Comparison of ENCODE assay signal across 8 mouse cellular contexts in the genomic region with DNA sequence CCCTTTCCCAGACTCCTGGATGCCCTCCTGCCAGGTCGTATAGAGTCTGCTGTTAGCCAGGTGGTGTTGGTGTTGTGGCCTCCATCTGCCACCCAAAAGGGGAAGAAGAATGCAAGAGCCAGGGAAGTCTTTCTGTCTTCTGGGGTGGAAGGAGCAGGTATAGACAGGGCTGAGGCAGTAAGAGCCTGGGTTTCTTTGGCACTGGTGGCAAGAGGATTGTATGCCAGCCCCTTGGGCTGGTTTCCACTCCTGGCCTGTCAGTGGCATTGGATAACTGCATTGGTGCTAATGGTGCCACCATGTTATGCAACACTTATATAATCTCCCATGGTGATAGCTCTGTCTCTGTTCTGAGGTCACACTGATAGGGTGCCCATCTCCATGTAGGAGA. TPM values are rescaled to one million over a fixed set of nuclear protein-coding genes. Genes with fewer than 3 reads are reported as not detected.
DNase-seq lines count a peak whose midpoint lies in the region; ATAC-seq and TF ChIP-seq lines count a peak whose summit lies in the region.

No protein-coding gene starts in this region.

- DNase-seq in gastrocnemius, adult 2 months, result peak; percentile 59
- no peak for DNase-seq in gastrocnemius, postnatal 10 days
- no peak for DNase-seq in G1E (ENCODE audit: low spot score)
- no peak for DNase-seq in embryonic facial prominence, embryonic 10.5 days (ENCODE audit: low spot score)
- no peak for DNase-seq in liver, embryonic 13.5 days
- DNase-seq in B cell, adult 2 months, result no peak

- WGBS in embryonic facial prominence, embryonic 10.5 days, result 19% methylated on average over 1 of the region's 1 CpGs
- WGBS in hindbrain, embryonic 13.5 days, result 27% methylated on average over 1 of the region's 1 CpGs
- 27% methylated on average over 1 of the region's 1 CpGs for WGBS in liver, embryonic 13.5 days (ENCODE audit: insufficient replicate concordance)
- WGBS in stomach, embryonic 16.5 days, result 13% methylated on average over 1 of the region's 1 CpGs

- peak overlapping the region; percentile 89 for H3K4me2 ChIP-seq in hindbrain, embryonic 13.5 days
- peak overlapping the region; percentile 97 for H3K4me2 ChIP-seq in liver, embryonic 13.5 days
- H3K4me2 ChIP-seq in stomach, embryonic 16.5 days (ENCODE audit: low read depth, low read length), result peak overlapping the region; percentile 95

- H3K27me3 ChIP-seq in G1E (ENCODE audit: insufficient read depth, low read length), result peaks cover 6% of the 10 kb centered on the region; the same call in 1 of the 2 replicates
- H3K27me3 ChIP-seq in embryonic facial prominence, embryonic 10.5 days (replicated peaks; ENCODE audit: low read depth, poor library complexity, severe bottlenecking), result peaks cover 25% of the 10 kb centered on the region
- H3K27me3 ChIP-seq in hindbrain, embryonic 13.5 days, result 0 out of 2 replicates have a peak, but pooled peaks cover 6% of the 10 kb centered on the region
- H3K27me3 ChIP-seq in liver, embryonic 13.5 days, result peaks cover 14% of the 10 kb centered on the region; the same call in 1 of the 2 replicates
- no peaks in the 10 kb centered on the region for H3K27me3 ChIP-seq in stomach, embryonic 16.5 days (ENCODE audit: control insufficient read depth, insufficient read depth, low read length)

- no peak for ATAC-seq in G1E (ENCODE audit: extremely low read depth, insufficient number of reproducible peaks, low FRiP score, poor library complexity, severe bottlenecking)
- ATAC-seq in hindbrain, embryonic 13.5 days (ENCODE audit: low FRiP score), result no peak
- no peak for ATAC-seq in liver, embryonic 13.5 days (ENCODE audit: low read depth)
- ATAC-seq in stomach, embryonic 16.5 days (ENCODE audit: insufficient read depth, low FRiP score), result no peak

- TF ChIP-seq CTCF in gastrocnemius, adult 2 months (IDR thresholded peaks at IDR 0.05), result no peak
- TF ChIP-seq CTCF in G1E (IDR thresholded peaks at IDR 0.05; ENCODE audit: low read depth, low read length), result no peak

- peak overlapping the region; percentile 97 for H3K27ac ChIP-seq in gastrocnemius, adult 2 months
- H3K27ac ChIP-seq in embryonic facial prominence, embryonic 10.5 days (replicated peaks), result no peak overlapping the region
- H3K27ac ChIP-seq in hindbrain, embryonic 13.5 days, result 0 out of 2 replicates have a peak overlapping the region, but pooled peaks have one; percentile 6
- H3K27ac ChIP-seq in liver, embryonic 13.5 days, result no peak overlapping the region
- H3K27ac ChIP-seq in stomach, embryonic 16.5 days (ENCODE audit: low read length), result no peak overlapping the region

- intact Hi-C loops in gastrocnemius, adult 2 months (cut with DNase I), result loop anchor here (5.0 kb wide), 1 partner anchor 155 kb away; a partner anchor contains a TSS

- H3K36me3 ChIP-seq in G1E (replicated peaks), result no peaks in the 10 kb centered on the region
- no peaks in the 10 kb centered on the region for H3K36me3 ChIP-seq in embryonic facial prominence, embryonic 10.5 days (replicated peaks)
- H3K36me3 ChIP-seq in hindbrain, embryonic 13.5 days, result no peaks in the 10 kb centered on the region
- H3K36me3 ChIP-seq in liver, embryonic 13.5 days, result no peaks in the 10 kb centered on the region
- no peaks in the 10 kb centered on the region for H3K36me3 ChIP-seq in stomach, embryonic 16.5 days (ENCODE audit: control insufficient read depth, insufficient read depth, low read length)

- no peaks in the 10 kb centered on the region for H3K9me3 ChIP-seq in G1E (replicated peaks)
- H3K9me3 ChIP-seq in embryonic facial prominence, embryonic 10.5 days, result no peaks in the 10 kb centered on the region
- no peaks in the 10 kb centered on the region for H3K9me3 ChIP-seq in hindbrain, embryonic 13.5 days
- no peaks in the 10 kb centered on the region for H3K9me3 ChIP-seq in liver, embryonic 13.5 days (replicated peaks)
- no peaks in the 10 kb centered on the region for H3K9me3 ChIP-seq in stomach, embryonic 16.5 days (replicated peaks; ENCODE audit: control insufficient read depth, low read length)

- H3K4me3 ChIP-seq in gastrocnemius, adult 2 months, result peak overlapping the region; percentile 92
- H3K4me3 ChIP-seq in G1E (ENCODE audit: low read depth, low read length), result peak overlapping the region; percentile 85
- H3K4me3 ChIP-seq in embryonic facial prominence, embryonic 10.5 days, result peak overlapping the region; percentile 83
- H3K4me3 ChIP-seq in hindbrain, embryonic 13.5 days, result peak overlapping the region; percentile 76
- H3K4me3 ChIP-seq in liver, embryonic 13.5 days (replicated peaks), result peak overlapping the region; percentile 75
- H3K4me3 ChIP-seq in stomach, embryonic 16.5 days (replicated peaks; ENCODE audit: low read length), result peak overlapping the region; percentile 76

- peak overlapping the region; percentile 83; the same call in 1 of the 2 replicates for H3K9ac ChIP-seq in hindbrain, embryonic 13.5 days
- H3K9ac ChIP-seq in liver, embryonic 13.5 days, result peak overlapping the region; percentile 78
- H3K9ac ChIP-seq in stomach, embryonic 16.5 days (ENCODE audit: low read length), result no peak overlapping the region

- peaks cover 62% of the 10 kb centered on the region for H3K4me1 ChIP-seq in G1E (ENCODE audit: insufficient read depth, low read depth, low read length)
- H3K4me1 ChIP-seq in embryonic facial prominence, embryonic 10.5 days, result peaks cover 24% of the 10 kb centered on the region
- H3K4me1 ChIP-seq in hindbrain, embryonic 13.5 days (replicated peaks), result peaks cover 22% of the 10 kb centered on the region
- peaks cover 58% of the 10 kb centered on the region for H3K4me1 ChIP-seq in liver, embryonic 13.5 days (replicated peaks)
- peaks cover 13% of the 10 kb centered on the region; the same call in 1 of the 2 replicates for H3K4me1 ChIP-seq in stomach, embryonic 16.5 days (ENCODE audit: control insufficient read depth, insufficient read depth, low read length)

RNA-seq across cellular contexts. Expression of a gene that starts 38.7 kb away (rescaled TPM):
- 10 to 100 TPM; 32.8 to 49.3 TPM for total RNA-seq in gastrocnemius, adult 2 months (2021)
- total RNA-seq in gastrocnemius, postnatal 10 days (2021), result 100 to 1,000 TPM; 162 to 196 TPM
- total RNA-seq in G1E (2014; fragmentation: Nextera tagmentation), result 0.29 and 0.45 TPM in 2 replicates
- total RNA-seq in G1E (2017), result 0.70 and 0.93 TPM in 2 replicates
- 0.29 and 0.34 TPM in 2 replicates for polyA plus RNA-seq in G1E (2012)
- 49.9 and 50.8 TPM in 2 replicates for polyA plus RNA-seq in embryonic facial prominence, embryonic 10.5 days (2016; fragmentation: Nextera tagmentation; extraction: Ambion mirVana)
- polyA plus RNA-seq in hindbrain, embryonic 13.5 days (2015; fragmentation: Nextera tagmentation; extraction: Ambion mirVana), result 37.6 and 39.2 TPM in 2 replicates
- polyA plus RNA-seq in liver, embryonic 13.5 days (2015; fragmentation: Nextera tagmentation; extraction: Ambion mirVana), result 15.6 and 19.2 TPM in 2 replicates
- polyA plus RNA-seq in stomach, embryonic 16.5 days (2015; fragmentation: Nextera tagmentation; extraction: Ambion mirVana), result 105 and 111 TPM in 2 replicates

Comparison
In these comparisons a context has a peak if more than half of its experiments do, and no peak if none do; other contexts are left out.
1. H3K27ac ChIP-seq: peak in gastrocnemius, adult 2 months (single experiment) and hindbrain, embryonic 13.5 days (single experiment); none in embryonic facial prominence, embryonic 10.5 days (single experiment), liver, embryonic 13.5 days (single experiment) and stomach, embryonic 16.5 days (single experiment).
2. RNA of a gene that starts 38.7 kb away (polyA plus RNA-seq): 105 to 111 TPM in stomach, embryonic 16.5 days, 49.9 to 50.8 TPM in embryonic facial prominence, embryonic 10.5 days, 37.6 to 39.2 TPM in hindbrain, embryonic 13.5 days and 15.6 to 19.2 TPM in liver, embryonic 13.5 days; 0.29 to 0.34 TPM in G1E; every median in the first group is over 10 times any median in the second.
3. Peak in every context shown above with its lines, with median percentiles within 50 percentile points of each other: H3K4me3 ChIP-seq and H3K4me2 ChIP-seq.